Mouse (Mus musculus) small intestine, adult 2 months (tissue): Measurements from ENCODE around the gene Sall1.

ENCODE experiments used
- CTCF ChIP-seq: fragments of 200-500 bp; IDR thresholded peaks from 2 replicates; pipeline ENCODE4 v1.5.1; 2012; ENCODE audit warnings: low read depth, mild to moderate bottlenecking, control low read depth, inconsistent platforms, low read length, moderate library complexity, mixed read lengths; ENCODE audit not compliant: insufficient replicate concordance, insufficient read length; ENCODE audit errors: extremely low read depth
- POLR2A ChIP-seq: fragments of 200-500 bp; IDR thresholded peaks from 2 replicates; pipeline ENCODE4 v1.6.1; 2012; ENCODE audit warnings: low read depth, mild to moderate bottlenecking, control low read depth, inconsistent platforms, low read length, moderate library complexity

DNA sequence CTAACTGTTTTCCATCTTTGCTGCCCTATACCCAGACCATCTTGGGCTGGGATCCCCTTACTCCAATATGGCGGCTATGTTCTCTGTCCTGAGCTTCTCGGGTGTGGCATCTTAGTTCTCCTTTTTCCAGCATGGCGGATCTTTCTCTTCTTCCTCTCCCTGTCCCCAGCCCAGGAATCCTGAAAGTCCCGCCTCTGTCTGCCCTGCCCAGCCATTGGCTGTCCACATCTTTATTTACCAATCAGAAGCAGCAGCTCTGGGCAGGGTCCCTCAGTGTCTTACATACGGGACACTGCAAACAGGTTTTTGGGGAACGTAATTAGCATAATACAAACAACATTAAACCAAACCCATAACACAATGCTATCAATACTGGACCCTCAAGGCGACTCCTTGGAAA, 8.9 kb upstream of the Sall1 start:
- no peak for TF ChIP-seq POLR2A
- no peak for TF ChIP-seq CTCF
